Mouse (Mus musculus) monocyte, adult 5-6 weeks (primary cell): ENCODE data around the gene Hrasls. TPM values are rescaled to one million over a fixed set of nuclear protein-coding genes. Genes with fewer than 3 reads are reported as not detected.

Experiments used
- ATAC-seq: fragments of 153-309, 156-312 bp; replicated peaks from 2 replicates; pipeline ENCODE4 v1.8.0; 2017; ENCODE audit warnings: mild to moderate bottlenecking; ENCODE audit not compliant: low TSS enrichment, insufficient number of reproducible peaks, severe bottlenecking, poor library complexity, low FRiP score
- total RNA-seq: library from RNA; stranded (forward); fragments of 200-1000, 200-491, 200-594 nt; gene quantifications from 3 replicates; pipeline ENCODE4 v1.2.3, GENCODE M21; 2017

Gene Hrasls
- total RNA-seq = not detected in 3 replicates

- ATAC-seq = no peak
Observed at GRCm38 (mm10) chr16:29209605-29210411, at the start of gene Hrasls. TSS of gene Hrasls (plus strand) at chr16:29209695.

GRCm38 (mm10) chr16:29162271-29162670 lies 47.2 kb upstream of the Hrasls start:
- no peak for ATAC-seq

- no peak for ATAC-seq
Observed at GRCm38 (mm10) chr16:29167051-29167450, 42.4 kb upstream of the Hrasls start.

- no peak for ATAC-seq
Observed at GRCm38 (mm10) chr16:29171741-29172140, 37.8 kb upstream of the Hrasls start.

- ATAC-seq = no peak
Observed at GRCm38 (mm10) chr16:29173201-29173600, 36.3 kb upstream of the Hrasls start.

GRCm38 (mm10) chr16:29174831-29175350 lies 34.6 kb upstream of the Hrasls start:
- no peak for ATAC-seq

- ATAC-seq = no peak
Observed at GRCm38 (mm10) chr16:29192911-29193310, 16.6 kb upstream of the Hrasls start.

- ATAC-seq = no peak
Observed at GRCm38 (mm10) chr16:29193981-29194380, 15.5 kb upstream of the Hrasls start.

GRCm38 (mm10) chr16:29195156-29195555 lies 14.3 kb upstream of the Hrasls start:
- no peak for ATAC-seq

GRCm38 (mm10) chr16:29198461-29198860 lies 11.0 kb upstream of the Hrasls start:
- ATAC-seq = no peak

GRCm38 (mm10) chr16:29201146-29201545 lies 8.3 kb upstream of the Hrasls start:
- no peak for ATAC-seq

GRCm38 (mm10) chr16:29204875-29205274 lies 4.6 kb upstream of the Hrasls start:
- no peak for ATAC-seq

GRCm38 (mm10) chr16:29205581-29205980 lies 3.9 kb upstream of the Hrasls start:
- no peak for ATAC-seq

- ATAC-seq = no peak
Observed at GRCm38 (mm10) chr16:29208841-29209240, 654 bp upstream of the Hrasls start.

- ATAC-seq = no peak
Observed at GRCm38 (mm10) chr16:29216395-29217295, 7.2 kb downstream of the Hrasls start.

- ATAC-seq = no peak
Observed at GRCm38 (mm10) chr16:29235951-29236350, 26.5 kb downstream of the Hrasls start.

- ATAC-seq = no peak
Observed at GRCm38 (mm10) chr16:29254325-29254724, 44.8 kb downstream of the Hrasls start.
